Mouse (Mus musculus): ENCODE measurements around the gene 9530068E07Rik.
"Not testable (repeated sequence)": the region's sequence is repeated elsewhere in the genome, so short reads cannot be mapped to it uniquely, and the experiment has no call there.

The 9530068E07Rik gene

GRCm38 (mm10) chr11:52395940-52396596, at the start of gene 9530068E07Rik:
TSS of gene 9530068E07Rik (plus strand) at chr11:52396428.
- DNase-seq: peak; percentile 95 to 96

- peak; percentile 76 to 83 for DNase-seq
Observed at GRCm38 (mm10) chr11:52346635-52347005, 49.6 kb upstream of the 9530068E07Rik start.

DNA sequence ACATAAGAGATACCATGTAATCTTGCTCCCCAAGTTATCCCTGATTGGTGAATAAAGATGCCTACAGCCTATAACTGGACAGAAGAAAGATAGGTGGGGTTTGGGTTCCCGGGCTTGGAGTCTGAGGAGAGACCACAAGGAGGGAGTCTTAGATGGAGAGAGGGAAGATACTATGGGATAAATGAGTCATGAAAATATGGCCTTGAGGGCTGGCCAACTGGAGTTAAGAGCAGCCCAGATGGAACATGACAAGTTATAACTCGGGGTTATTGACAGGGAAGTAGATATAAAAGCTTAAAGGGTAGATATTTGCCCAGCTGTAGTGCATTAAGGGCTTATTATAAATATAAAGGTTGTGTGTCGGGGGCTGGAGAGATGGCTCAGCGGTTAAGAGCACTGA, 48.1 kb upstream of the 9530068E07Rik start:
- no peak for DNase-seq

- DNase-seq: no peak
Observed at GRCm38 (mm10) chr11:52348724-52349123, 47.5 kb upstream of the 9530068E07Rik start.

DNA sequence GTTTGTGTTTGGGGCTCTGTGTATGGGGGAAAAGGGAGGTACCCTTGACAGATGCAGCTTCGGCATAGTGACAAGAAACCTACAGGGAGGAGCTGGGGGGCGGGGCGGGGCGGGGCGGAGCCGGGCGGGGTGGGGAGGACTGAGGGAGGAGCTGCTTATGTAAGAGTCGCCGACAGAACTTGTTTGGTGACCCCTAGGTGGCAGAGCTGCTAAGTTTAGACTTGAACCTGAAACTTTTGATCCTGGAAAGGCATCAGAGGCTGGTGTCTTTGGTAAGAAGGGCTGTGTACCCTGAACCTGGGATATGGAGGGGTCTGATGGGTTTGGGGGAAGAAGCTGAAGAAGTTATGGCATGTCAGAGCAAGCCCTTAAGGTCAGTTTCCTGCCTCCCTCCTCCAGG, 45.3 kb upstream of the 9530068E07Rik start:
- peak; percentile 43 to 60 for DNase-seq

GRCm38 (mm10) chr11:52352271-52352670, 44.0 kb upstream of the 9530068E07Rik start:
- no peak for DNase-seq

DNA sequence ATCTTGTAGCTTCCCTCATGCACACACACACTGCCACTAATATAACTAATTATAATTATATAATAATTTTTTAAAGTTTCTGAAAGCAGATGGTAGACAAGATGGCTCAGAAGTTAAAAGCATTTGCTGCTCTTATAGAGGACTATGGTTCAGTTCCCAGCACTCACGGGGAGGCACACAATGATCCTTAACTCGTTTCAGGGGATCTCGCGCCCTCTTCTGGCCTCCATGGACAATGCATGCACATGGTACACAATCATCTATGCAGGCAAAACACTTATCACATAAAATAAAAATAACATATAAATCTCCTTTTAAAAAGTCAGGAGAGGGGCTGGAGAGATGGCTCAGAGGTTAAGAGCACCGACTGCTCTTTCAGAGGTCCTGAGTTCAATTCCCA, 41.6 kb upstream of the 9530068E07Rik start:
- DNase-seq: no peak

GRCm38 (mm10) chr11:52355601-52356000, 40.6 kb upstream of the 9530068E07Rik start:
- no peak for DNase-seq

- DNase-seq: not testable (repeated sequence)
Observed at GRCm38 (mm10) chr11:52357091-52357490, 39.1 kb upstream of the 9530068E07Rik start.

DNA sequence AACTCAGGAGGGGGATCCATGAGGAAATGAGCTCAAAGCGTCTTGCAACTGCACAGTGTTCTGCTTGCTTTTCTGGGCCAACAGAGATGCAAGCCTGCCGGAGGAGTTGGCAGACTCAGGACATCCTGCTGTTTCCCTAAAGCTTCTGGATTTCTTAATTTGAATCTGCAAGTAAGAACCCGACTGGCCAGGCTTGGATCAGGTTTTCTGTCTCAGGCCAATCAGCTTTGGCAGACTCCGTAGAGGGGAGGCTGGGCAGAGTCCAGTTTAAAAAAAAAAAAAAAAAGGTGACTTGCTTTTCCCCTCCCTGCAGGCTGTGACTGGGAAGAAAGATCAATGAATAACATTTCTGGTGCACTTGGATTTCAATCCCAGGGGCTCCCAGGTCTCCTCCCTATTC, 37.7 kb upstream of the 9530068E07Rik start:
- peak; percentile 46 to 69 for DNase-seq

DNA sequence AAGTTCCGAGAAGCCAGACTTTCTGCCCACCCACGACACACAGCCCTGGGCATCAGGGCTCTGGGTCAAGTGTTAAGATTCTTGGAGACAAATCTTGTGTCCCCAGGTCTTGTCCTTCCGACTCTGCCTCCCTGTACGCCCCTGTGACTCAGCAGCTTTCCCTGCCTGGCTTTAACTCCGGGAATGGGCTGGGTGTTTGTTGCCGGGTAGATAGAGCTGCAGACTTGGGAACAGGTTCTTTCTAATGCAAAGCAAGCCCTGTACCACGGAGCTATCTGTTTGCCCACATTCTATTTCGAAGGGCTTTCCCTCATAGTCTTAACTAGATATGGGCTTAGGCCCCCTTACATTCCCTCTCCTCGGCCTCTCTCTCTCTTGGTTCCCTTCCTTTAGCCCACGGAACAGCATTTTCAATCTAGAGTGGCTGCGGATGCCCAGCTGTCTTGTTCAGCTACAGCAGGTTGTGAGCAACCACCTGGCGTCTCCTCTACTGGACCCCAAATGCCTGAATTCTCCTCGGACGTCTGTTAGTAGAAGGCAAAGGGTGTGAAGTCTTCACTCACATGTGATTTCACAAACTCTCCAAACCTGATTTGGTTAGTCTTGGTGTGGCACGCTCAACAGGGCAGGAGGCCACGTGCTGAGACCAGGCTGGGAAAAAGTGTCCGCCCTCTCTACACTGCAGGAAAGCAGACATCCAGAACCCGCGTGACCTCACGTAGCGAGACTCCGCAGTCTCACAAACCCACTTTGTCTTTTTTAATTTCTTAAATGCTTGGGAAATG, 36.4 kb upstream of the 9530068E07Rik start:
- DNase-seq: peak in 1 of 2 experiments; percentile 29

GRCm38 (mm10) chr11:52360471-52361277, 35.6 kb upstream of the 9530068E07Rik start, which contains the start of gene Vdac1:
TSS of gene Vdac1 (plus strand) at chr11:52360860.
- DNase-seq: peak; percentile 92 to 95

DNA sequence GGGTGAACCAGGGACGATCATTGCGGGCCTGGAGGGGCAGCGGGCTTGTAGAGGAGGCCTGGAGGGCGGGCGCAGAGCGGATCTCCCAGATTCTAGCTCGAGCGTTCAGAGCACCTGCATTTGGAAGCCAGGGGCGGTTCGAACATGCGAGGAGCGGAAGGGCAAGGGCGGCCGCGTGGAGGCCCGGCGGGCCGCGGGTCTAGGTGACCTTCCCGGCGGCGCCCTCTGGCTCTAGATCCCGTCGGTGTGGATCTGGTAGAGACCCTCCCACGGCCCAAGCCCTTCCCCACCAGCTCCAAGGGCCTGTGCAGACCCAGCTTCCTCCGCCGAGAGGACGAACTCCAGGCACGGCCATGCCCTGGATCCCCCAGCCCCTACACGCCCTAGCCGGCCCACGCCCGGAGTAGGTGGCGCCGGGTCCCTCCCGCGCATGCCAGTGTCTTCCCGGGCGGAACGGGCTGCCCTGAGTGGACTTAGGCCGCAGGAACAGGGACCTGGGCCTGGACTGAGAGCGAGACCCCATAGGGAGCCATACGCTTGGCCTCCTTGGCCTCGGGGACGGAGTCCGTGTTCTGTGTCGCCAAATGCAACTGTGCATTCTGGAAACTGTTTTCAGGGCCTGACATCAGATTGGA, 34.8 kb upstream of the 9530068E07Rik start:
- DNase-seq: peak; percentile 82 to 91

DNA sequence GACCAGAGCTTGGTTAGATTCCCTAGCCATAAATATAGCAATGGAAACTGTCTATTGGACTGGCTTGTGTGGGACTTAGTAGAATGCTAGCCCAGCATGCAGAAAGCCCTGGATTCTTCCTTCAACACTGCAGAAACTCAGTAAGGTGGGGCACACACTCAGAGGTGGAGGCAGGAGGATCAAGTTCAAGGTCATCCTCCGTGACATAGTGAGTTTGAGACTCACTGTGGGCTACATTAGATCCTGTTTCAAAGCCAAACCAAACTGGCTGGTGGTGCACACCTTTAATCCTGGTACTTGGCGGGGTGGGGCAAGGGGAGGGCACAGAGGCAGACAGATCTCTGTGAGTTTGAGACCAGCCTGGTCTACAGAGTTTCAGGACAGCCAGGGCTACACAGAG, 31.9 kb upstream of the 9530068E07Rik start:
- DNase-seq: no peak

GRCm38 (mm10) chr11:52365143-52365542, 31.1 kb upstream of the 9530068E07Rik start:
- peak; percentile 36 to 49 for DNase-seq

- DNase-seq: no peak
Observed at GRCm38 (mm10) chr11:52366358-52366757, 29.9 kb upstream of the 9530068E07Rik start.

GRCm38 (mm10) chr11:52368176-52368985, 27.8 kb upstream of the 9530068E07Rik start:
- DNase-seq: no peak

DNA sequence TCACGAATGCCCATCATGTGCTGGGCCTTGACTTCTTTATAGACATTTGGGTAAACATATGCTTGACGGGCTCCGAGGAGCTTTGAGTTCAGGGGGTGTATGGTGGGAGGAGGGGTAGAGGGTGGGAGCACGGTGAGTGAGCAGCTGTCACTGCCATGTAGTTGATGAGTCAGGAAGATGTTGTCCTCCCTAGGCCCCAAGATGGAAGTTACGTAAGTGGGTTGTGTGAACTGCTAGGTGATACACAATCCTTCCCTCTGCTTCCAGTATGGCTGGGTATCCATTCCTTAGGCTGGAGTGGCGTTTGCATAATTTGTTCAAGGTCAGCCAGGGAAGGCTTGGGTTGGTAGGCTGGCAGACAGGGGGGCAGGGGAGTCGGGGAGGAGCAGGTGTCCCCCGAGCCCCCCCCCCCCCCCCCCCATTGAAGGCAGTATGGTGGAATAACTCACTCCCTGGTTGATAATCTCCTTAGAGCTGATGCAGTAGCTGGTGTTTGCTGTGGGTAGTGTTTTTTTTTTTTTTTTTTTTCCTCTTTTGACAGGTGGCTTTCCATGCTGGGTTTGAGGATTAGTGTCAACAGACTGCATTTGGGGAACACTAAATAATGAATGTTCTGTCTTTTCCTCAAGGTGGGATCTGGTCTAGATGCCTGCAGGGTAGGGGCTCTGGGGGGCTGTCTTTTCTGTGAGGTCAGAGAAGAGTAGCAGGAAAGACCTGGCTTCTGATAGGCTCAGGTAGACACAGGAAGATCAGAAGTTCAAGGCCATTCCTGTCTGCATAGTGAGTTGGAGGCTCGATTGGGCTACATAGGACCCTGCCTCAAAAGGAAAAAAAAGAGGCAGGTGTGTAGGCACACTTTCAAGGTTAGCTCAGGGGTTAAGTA, 26.7 kb upstream of the 9530068E07Rik start:
- no peak for DNase-seq

DNA sequence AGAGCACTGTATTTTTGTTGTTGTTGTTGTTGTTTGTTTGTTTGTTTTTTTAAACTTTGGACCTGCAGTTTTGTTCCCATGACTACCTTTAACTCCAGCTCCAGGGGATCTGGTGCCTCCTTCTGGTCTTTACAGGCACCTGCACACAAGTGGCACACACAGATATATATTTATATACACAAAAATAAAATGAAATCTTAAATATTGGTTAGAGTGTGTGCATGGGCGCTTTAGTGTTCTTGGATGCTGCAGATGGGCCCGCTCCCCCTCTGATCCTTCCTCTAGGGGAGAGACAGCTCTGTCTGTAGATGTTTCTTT, 26.1 kb upstream of the 9530068E07Rik start:
- DNase-seq: no peak

GRCm38 (mm10) chr11:52370538-52370937, 25.7 kb upstream of the 9530068E07Rik start:
- peak in 1 of 2 experiments; percentile 42 for DNase-seq

DNA sequence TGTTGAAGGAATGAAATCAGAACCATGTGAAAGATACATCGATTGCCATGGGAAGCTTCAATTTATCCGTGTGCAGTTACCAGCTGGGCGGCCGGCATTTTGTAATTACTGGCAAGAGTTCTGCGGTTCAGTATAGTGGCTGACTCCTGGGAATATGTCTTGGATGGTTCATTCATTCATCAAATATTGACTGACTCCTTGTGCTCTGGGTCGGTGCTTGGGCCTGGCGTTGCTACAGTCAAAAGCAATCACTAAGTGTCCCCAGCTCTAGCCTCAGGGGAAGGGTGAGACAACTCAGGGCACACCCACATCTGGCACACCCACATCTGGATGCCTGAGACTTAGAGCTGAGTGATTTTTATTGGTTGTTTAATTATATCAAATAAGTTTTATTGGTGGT, 22.4 kb upstream of the 9530068E07Rik start:
- DNase-seq: no peak
